Mouse (Mus musculus) forelimb bud, embryonic 11.5 days (tissue): ENCODE measurements around the gene Fezf1.

Source experiments
- DNase-seq: peaks from one replicate; pipeline ENCODE4 v3.0.0-alpha.2; 2012; ENCODE audit warnings: low read depth, low spot score

Gene Fezf1

DNA sequence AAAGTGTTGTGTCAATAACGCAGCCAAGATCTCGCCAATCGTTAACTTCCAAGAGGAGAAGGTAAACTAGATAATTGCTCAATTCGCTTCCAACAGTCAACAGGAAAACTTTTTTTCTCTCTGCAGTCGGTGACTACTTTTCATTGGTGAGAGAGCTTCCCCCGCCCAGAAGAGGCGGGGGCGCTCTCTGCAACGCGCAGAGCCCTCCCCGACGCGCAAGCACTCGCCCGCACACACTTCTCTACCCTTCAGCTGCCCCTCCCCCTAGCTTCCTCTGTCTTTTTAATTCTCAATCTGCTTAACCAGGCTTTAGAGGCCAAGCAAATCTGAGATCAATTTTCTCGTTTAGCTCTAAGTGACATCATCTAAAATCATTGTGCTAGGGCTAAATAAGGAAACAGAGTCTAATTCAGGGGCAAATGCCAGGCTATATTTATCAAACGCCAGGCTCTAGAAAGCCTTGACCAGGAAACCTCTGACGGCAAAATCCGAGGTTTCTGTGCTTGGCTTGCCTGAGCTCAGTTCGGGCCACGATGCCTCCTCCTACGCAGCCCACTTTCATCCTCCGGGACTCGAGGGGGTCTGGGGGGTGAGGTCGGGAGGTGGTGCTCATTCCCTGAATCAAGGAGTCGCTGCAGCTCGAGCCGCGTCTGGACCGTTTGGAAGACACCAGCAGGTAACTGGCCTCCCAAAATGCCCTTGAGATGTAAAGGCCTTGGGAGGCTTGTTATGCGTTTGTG, at the start of gene Fezf1:
Gene Fezf1, minus strand, starts transcription at position 50 of the 740 bp plus-strand sequence.
- DNase-seq: no peak

DNA sequence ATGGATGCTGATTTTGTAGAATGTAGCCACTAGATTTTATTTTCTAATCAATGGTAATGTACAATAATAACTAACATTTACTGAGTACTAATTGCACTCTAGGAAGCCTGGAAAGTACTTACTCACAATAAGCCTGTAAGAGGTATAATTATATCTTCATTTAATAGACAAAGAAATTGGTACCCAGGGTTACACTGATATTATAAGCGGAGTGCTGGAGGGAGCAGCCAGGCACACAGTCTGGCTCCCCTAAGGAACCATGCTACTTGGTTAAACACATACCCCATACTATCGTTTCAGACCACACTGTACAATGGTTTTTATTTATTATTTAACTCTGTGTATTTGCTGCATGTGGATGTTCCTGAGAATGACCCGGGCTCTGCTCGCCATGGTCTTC, 46.5 kb upstream of the Fezf1 start:
- no peak for DNase-seq

DNA sequence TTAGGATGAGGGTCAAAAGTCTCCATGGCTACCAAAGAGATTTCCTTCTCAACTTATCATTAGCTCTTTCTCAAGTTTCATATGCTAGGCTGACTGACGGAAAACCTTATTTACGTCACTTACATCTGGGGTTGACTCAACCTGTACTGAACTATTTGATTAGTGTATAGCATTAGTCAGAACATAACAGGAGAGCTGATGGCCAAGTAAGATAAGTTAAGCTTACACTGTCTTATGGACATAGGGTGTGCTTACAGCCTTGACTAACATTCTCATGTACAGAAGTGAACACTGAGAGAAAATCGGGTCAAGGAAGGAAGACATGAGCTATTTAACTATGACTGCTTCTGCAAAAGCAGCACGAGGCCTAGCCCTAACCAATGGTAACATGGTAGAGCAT, 40.6 kb upstream of the Fezf1 start:
- DNase-seq: no peak

DNA sequence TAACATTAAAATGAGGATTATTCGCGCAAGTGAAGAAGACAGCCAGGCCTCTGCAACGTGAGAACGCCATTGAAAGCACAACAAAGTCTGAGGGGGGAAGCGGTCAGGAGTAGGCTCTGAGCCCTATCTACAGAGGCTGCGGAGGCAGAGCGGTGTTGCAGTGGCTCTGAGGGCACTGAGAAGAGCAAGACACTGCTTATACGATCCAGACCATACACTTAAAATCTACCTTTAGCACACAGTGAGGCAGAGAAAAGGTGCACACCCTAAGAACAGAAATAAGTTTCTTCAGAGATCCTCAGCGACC, 33.3 kb upstream of the Fezf1 start:
- DNase-seq: no peak

DNA sequence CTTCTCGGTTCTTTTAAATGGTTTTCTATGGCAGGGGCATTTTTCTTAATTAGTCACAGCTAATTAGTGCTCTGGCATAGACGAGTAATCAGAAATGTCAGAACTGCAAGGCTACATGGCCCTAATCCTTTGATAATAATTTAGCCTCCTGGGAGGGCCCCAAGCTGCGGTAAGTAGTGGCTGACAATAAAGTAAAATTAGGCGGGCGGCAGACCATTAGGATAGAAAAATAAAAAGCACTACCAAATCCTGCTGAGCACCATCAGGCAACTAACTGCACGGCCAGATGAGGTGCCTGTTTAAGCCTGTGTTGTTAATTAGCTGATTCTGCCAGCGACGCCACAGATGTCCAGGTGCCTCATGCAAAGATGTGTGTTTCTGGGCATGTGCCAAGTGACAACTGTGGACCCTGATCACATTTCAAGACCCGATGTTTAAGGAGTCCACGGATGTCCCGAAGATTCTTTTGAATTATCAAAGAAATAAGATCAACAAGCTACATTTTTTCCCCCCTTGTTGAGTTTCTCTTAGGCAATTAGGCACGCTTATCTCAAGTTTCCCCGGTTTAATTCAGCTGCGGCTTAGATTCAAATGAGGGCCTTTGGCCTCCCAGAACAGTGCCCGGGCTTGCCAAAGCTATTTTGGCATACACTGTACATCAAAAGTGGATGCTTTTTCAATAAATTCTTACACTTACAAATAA, 32.8 kb upstream of the Fezf1 start:
- DNase-seq: peak; percentile 52

DNA sequence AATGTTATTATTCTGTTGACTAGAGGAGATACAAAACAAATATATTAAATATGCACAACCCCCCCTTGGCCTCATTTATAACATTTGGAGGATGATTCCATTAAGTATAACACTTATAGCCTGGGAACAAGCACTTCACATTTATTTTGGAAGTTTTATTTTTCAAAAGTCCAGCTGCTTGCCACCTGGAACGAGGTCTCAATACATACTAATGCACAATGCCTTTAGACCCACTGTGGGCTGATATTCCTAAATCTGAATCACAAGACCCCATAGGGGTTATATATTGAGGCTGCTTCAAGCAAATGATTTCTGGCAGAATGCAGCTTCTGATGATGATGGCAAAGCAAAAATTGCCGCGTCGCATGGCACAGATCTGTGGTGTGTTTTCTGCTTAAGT, 25.3 kb upstream of the Fezf1 start:
- DNase-seq: no peak

DNA sequence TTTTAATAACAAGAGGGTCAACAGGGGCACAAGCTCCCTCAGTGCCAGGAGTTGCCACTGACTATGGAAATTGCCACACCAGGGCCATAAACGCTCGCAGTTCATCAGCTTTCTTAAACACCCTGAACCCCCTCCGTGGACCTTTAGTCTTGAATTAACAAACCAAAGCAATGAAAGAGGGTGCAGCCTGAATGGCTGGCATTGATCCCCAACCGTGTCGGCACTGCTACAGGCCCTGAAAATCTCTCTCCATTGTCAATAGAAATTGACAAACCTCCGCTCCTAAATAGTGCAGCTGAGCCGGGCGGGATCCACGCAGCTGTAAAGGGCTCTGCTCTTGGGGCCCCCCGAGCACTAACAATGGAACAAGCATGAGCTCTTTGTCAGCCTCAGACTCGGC, 24.8 kb upstream of the Fezf1 start:
- no peak for DNase-seq

DNA sequence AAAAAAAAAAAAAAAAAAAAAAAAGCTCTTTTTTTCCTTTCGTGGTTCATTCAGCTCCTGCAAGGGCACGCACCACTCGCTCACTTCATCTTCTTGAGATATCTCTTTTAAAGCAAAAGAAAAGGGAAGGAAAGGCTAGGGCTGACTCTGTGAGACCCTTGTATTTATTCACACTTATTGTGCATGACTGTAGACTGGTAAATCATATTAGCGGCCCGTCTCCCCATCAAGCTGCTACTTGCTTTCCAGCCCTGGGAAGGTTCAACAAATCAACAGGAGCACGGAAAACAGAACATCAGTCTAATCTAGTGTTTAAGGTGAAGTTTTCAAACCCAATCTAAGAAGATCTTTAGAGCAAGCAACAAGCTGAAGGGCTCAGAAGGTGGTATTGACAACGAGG, 24.4 kb upstream of the Fezf1 start:
- no peak for DNase-seq

DNA sequence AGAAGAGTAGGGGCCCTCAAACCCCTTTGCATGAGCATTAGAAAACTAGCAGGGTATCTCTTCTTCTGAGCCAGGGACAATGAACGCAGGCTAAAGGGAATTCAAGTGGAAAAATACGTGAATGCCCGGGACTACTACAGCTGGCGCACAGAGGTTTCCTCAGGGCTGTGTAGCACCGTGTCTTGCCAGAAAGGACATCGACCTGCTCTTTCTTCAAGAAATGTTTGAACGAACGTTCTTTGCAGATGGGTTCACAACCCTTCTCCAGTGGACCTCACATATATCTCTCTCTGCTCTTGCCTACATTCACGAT, 12.5 kb upstream of the Fezf1 start:
- no peak for DNase-seq

DNA sequence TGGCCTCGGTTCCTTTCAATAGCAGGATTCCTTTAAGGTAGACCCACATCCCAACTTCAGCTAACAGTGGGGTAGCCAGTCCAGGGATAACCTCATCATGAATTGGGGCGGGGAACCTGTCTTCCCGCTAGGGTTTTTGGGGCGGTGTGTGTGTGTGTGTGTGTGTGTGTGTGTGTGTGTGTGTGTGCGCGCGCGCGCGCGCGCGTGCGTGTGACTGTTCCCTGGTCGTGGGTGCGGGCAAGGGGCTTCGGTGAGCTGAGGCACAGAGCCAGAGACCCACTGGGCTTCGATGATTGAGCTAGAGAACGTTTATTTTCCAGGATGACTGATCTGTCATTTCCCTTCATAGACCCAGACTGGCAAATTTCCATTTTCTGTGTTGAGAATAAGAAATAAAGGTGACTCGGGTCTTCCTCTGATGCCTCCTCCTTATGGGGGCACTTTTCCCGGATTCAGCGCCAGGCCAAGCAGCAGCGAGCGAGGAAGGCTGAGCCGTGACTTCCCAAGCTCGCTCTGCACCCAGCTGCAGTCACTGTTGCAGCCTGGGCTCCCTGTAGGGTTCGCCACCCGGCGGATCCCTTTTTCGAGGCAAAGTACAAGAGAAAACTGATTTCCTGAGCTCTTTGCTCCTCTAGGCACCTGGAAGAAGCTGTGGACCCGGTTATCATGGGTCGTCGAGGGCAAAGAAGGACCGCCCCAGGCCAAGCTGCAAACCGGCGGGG, 12.0 kb upstream of the Fezf1 start:
- DNase-seq: no peak

DNA sequence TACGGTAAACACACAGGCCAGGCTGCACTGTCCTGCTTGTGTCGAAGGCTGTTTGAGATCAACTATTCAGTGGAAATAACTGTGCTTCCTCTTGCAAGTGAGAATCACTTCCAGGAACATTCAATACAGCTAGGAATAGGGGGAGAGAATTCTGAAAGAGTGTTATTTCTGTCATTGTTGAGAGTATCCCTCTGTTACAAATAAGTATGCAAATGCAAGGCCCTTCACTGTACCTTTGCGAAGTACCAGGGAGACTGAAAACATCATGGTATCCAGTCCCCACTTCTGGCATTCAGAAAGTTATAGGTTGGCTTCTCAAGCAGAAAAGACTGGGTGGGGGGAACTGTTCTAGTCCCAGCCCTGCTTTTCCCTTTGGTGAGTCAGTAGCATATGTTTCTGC, 9.8 kb upstream of the Fezf1 start:
- no peak for DNase-seq

DNA sequence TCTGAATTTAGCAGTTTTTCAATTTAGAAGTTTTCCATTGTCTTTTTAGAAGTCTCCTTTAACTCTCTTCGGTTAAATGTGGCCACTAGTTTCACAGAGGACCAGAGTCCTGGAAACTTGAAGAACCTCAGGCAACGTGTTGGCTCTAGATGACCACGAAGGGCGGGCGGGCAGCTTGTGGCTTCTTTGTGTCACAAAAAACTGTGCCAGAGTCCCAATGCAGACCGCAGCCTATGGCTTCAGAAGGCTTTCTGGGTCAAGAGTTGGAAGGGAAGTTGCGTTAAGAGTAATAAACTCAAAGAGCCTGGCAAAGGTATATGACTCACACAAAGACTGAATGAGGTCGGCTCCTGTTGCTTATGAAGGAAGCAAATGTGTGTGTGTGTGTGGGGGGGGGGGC, 7.0 kb upstream of the Fezf1 start:
- DNase-seq: no peak

DNA sequence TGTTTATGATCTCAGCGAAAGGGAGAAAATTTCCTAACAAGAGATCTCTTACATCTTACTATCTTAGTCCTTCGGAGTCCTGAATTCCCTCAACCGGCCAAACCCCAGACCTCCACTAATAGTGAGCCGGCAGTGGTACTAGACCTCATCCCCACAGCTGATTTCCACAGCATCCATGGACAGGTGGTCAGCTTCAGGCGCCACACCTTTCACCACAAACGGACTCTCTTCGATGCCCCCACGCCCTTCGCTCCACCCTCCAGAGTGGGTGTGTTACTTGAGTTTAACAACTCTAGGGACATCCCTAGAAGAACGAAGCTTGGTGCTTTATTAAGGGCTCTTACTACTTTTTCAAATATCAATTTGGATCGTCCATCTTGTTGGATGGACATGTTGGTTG, 6.5 kb upstream of the Fezf1 start:
- no peak for DNase-seq

DNA sequence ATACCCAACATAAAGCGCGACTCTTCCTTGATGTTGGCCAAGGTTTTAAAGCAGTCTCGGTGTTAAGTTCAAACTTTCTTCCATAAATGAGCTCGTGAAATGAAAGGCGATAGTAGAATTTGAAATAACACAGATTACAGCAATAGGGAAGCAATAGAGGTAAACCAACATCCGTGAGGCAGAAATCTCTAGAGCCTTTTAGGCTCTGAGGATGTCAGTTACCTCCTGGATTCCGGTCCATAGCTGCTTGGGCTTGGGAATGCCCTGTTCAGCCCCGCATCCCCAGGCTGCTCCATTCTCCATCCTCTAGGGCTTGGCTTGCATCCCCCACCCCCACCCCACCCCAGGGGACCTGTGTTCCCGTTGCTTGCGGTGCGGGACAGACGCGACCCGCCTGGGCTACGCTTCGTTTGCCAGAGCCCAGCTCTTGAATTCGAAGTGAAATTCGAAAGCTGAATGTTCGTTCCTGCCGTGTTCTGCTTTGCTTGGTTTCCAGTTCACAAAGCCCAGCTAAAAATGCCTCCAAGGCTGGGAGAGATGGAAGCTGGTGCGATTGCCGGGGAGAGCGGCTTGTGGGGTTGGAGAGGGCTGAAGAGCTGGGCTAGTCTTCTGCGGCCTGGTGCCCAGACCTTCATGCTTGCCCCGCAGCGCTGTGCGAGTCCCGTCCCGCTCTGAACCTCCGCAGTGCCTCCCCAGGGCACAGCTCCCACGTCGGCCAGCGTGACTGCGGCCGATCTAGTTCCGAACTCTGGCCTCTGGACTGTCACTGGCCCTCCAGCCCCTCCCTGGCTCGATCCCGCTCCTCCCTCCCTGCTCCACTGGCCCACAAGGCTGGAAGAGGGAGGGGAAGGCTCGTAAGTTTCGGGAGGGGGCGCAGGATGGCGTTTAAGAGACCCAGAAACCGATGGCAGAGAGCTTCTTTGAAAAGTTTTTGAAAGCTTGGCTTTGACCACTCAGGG, 5.5 kb upstream of the Fezf1 start:
- no peak for DNase-seq

DNA sequence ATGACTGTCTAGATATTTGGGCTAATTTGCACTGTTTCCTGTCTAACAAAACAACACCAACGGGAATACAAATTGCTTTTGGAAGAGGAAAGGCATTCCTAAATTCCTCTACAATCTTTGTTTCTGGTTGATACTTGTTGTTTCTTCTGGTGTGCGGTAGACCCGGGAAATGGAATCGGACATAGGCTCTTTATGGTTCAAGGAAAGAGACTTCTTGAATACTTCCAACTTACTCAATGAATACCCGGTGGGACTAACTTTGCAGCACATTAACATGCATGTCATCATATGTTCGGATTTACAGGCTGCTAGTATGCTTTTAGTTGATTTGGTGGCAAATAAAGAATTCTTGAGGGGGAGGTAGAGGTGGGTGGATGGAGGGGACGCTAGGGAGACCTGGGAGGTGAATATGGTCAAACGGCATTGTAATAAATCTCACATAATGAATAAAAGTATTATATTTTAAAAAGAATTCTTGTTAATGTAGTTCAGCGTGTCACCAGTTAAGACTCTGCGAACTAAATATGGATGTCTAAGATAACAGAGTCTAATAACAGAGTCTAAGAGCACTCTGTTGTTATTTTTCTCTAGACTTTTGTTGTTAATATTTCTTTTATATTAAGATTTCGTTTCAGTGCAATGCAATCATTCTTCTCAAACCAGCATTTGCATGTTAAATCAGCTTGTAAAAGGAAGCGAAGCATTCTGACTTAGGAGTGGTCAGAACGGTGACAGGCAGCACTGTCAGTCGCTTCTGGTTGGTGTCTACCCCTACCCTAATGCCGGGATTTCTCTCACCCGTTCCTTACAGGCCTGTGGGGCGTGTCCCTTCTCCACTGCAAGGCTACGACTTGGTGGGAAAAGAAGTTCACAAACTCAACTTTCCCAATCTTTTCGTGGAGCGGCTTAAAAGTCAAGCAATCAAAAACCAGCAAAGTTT, 4.3 kb upstream of the Fezf1 start:
- no peak for DNase-seq

DNA sequence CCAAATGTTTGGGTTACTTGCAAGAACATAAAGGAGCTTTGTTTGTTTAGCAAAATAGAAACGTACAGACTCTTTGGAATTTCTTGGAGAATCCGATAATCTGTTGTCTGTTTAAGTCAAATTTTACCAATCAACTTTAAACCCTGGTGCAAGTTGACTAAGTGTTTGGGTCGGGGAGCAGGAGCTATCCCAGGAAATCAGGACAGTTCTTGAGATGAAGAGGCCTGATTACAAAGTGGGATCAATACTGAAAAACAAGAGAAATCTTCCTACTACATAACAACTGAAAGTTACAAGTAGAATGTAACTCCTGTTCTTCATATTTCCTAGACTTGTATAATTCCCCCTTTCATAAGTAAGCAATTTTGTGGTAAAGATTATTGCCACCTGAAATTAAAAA, 3.3 kb upstream of the Fezf1 start:
- no peak for DNase-seq

DNA sequence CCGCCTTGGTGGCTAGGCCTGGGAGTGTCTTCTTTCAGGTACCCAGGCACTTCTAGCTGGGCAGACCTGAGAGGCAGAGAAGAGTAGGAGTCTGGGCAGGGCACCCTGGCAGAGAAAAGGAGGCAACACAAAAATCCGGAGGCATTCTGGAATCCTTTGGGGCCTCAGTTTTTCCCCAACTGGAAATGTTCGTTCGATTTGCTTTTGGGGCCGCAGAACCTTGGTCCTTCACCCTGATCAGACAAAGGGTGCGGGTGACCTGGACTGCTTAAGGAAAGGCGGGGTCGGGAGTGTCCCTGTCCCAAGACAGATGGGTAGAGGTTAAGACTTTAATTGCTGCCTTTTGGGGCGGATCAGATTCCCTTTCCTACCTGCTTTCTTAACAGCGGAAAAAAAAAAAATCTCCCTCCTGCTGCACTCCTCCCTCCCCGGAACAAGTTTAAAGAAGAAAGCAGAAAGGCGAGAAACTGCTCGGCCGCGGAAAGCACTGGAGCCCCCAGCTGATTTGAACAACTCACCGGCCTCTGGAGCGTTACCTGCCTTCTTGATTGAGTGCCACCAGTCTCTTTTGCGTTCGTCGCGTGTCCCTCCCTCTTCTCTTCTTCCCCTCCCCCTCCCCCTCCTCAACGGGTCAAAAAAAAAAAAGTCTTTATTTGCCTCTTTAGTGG, 2.3 kb upstream of the Fezf1 start:
- DNase-seq: no peak

DNA sequence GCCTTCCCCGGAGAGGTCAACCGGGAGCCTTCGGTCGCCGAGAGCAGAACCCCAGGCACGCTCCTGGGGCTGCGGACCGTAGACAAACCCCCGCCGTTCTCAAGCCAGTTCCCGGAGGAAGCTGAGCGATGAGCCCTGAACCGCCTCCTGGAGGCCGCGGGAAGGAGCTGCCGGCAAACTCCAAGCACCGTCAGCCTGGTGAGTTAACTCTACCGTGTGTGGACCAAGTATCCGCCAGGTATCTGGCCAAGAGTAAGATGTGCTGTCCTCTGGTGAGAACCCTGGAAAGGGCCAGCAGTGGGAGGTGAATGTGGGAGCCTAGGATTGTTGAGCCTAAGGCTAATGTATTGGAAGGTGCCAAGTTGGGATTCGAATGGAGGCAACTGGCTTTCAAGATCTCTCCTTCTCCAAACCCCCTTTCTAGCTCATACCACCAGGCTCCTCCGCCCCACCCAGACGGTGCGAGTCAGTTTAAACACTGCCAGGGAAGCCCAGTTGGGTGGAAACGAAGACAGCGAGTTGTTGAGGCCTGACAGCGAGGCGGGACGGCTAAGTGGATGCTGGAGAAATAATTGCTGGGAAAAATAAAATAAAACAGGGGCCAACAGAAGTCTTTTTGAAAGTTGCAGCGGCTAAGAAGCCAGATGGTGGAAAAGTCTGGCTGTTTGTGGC, 1.6 kb upstream of the Fezf1 start:
- DNase-seq: no peak

DNA sequence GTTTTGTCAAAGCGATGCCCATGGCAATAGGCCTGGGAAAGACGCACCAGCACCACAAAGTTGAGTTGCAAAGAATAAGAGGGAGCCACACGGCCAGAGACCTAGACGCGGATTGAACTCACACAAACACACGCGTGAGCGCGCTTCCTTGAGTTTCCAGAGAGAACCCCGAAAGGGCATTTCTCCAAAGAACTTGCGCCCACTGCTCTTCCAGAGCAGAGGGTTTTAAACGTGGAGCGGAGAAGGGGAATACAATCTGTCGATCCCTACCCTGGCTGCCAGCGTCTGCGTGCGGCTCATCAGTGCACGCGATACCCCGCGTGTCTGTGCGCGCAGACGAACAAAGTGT, 865 bp upstream of the Fezf1 start:
- no peak for DNase-seq
